Mouse (Mus musculus) CH12.LX (cell line): ENCODE measurements around the gene Kcnk2. TPM values are rescaled to one million over a fixed set of nuclear protein-coding genes. Genes with fewer than 3 reads are reported as not detected.

ENCODE experiments used
- DNase-seq: peaks from one replicate; pipeline ENCODE4 v3.0.0-alpha.2; 2013; ENCODE audit errors: extremely low read depth
- H3K27ac ChIP-seq: 2 replicates; pipeline ENCODE4 v1.5.1; 2012; ENCODE audit warnings: low read depth, mild to moderate bottlenecking, control low read depth, moderate library complexity; ENCODE audit not compliant: insufficient read depth
- H3K27me3 ChIP-seq: replicated peaks from 2 replicates; pipeline ENCODE3; 2012; ENCODE audit warnings: inconsistent platforms
- H3K36me3 ChIP-seq, 2 experiments: replicated peaks in 1 of 2; 2 replicates each; pipeline versions ENCODE3 to v1.6.1; 2012; ENCODE audit warnings: inconsistent platforms in 1 of 2, low read length in 1 of 2, mild to moderate bottlenecking in 1 of 2, mixed read lengths in 1 of 2, moderate library complexity in 1 of 2; ENCODE audit not compliant: control insufficient read depth in 1 of 2, insufficient read depth in 1 of 2
- H3K4me1 ChIP-seq, 2 experiments: 2 replicates each; pipeline ENCODE4 v1.6.1; 2012; ENCODE audit warnings: inconsistent platforms in 1 of 2, moderate library complexity in 1 of 2; ENCODE audit not compliant: insufficient read depth in 2 of 2, control insufficient read depth in 1 of 2
- H3K4me2 ChIP-seq: 2 replicates; pipeline ENCODE4 v1.6.1; 2012; ENCODE audit warnings: low read depth, mild to moderate bottlenecking, control low read depth; ENCODE audit not compliant: poor library complexity, insufficient read depth, severe bottlenecking
- H3K4me3 ChIP-seq, 3 experiments: fragments of 150-350 bp in 1 of 3; sonication (generic) in 1 of 3; replicated peaks in 1 of 3; 2 replicates each; pipeline versions ENCODE3 to v1.5.1; 2011 to 2012; ENCODE audit warnings: low read depth in 2 of 3, low read length in 2 of 3, mild to moderate bottlenecking in 2 of 3, moderate library complexity in 2 of 3, control low read depth in 1 of 3, improper control_type of control experiment in 1 of 3, inconsistent platforms in 1 of 3, mixed read lengths in 1 of 3; ENCODE audit not compliant: poor library complexity in 1 of 3
- H3K79me2 ChIP-seq: replicated peaks from 2 replicates; pipeline ENCODE4 v1.6.1; 2012; ENCODE audit warnings: mild to moderate bottlenecking, moderate library complexity; ENCODE audit not compliant: control insufficient read depth, poor library complexity, insufficient read depth, severe bottlenecking; ENCODE audit errors: extremely low read depth
- H3K9ac ChIP-seq: 2 replicates; pipeline ENCODE4 v1.6.1; 2012; ENCODE audit warnings: low read depth, mild to moderate bottlenecking, control low read depth, moderate library complexity; ENCODE audit not compliant: insufficient read depth
- H3K9me3 ChIP-seq: replicated peaks from 2 replicates; pipeline ENCODE3; 2012; ENCODE audit warnings: low read length, inconsistent platforms, mixed read lengths
- BHLHE40 ChIP-seq: IDR thresholded peaks from 2 replicates; pipeline ENCODE4 v1.6.1; 2011; ENCODE audit warnings: mild to moderate bottlenecking, low read depth, low read length, improper control_type of control experiment
- CHD1 ChIP-seq: IDR thresholded peaks from 2 replicates; pipeline ENCODE4 v1.6.1; 2012; ENCODE audit warnings: low read depth, low read length, improper control_type of control experiment, inconsistent platforms
- ELF1 ChIP-seq: IDR thresholded peaks from 2 replicates; pipeline ENCODE4 v1.6.1; 2014; ENCODE audit warnings: low read depth, mild to moderate bottlenecking, inconsistent platforms, low read length, improper control_type of control experiment
- EP300 ChIP-seq: IDR thresholded peaks from 2 replicates; pipeline ENCODE4 v1.6.1; 2011; ENCODE audit warnings: low read length, improper control_type of control experiment
- ETS1 ChIP-seq: conservative IDR thresholded peaks from 2 replicates; pipeline ENCODE4 v1.6.1; 2012; ENCODE audit warnings: low read depth, mild to moderate bottlenecking, inconsistent platforms, low read length, improper control_type of control experiment, moderate library complexity
- HCFC1 ChIP-seq: IDR thresholded peaks from 2 replicates; pipeline ENCODE4 v1.6.1; 2012; ENCODE audit warnings: low read depth, mild to moderate bottlenecking, inconsistent platforms, low read length, improper control_type of control experiment
- IRF4 ChIP-seq: IDR thresholded peaks from 2 replicates; pipeline ENCODE4 v1.6.1; 2014; ENCODE audit warnings: low read depth, mild to moderate bottlenecking, inconsistent platforms, low read length, improper control_type of control experiment
- MAFK ChIP-seq: IDR thresholded peaks from 2 replicates; pipeline ENCODE4 v1.6.1; 2011; ENCODE audit warnings: low read length, improper control_type of control experiment; ENCODE audit not compliant: insufficient replicate concordance
- MAX ChIP-seq: IDR thresholded peaks from 2 replicates; pipeline ENCODE4 v1.6.1; 2011; ENCODE audit warnings: low read length, improper control_type of control experiment
- MAZ ChIP-seq: IDR thresholded peaks from 2 replicates; pipeline ENCODE4 v1.6.1; 2012; ENCODE audit warnings: low read depth, mild to moderate bottlenecking, inconsistent platforms, low read length, improper control_type of control experiment, moderate library complexity
- MEF2A ChIP-seq: IDR thresholded peaks from 2 replicates; pipeline ENCODE4 v1.6.1; 2014; ENCODE audit warnings: low read depth, mild to moderate bottlenecking, inconsistent platforms, low read length, improper control_type of control experiment, borderline replicate concordance
- PAX5 ChIP-seq: IDR thresholded peaks from 2 replicates; pipeline ENCODE4 v1.6.1; 2012; ENCODE audit warnings: low read length, inconsistent platforms, mixed read lengths
- POLR2A ChIP-seq: IDR thresholded peaks from 2 replicates; pipeline ENCODE4 v1.6.1; 2011; ENCODE audit warnings: low read depth, mild to moderate bottlenecking, improper control_type of control experiment, low read length
- RAD21 ChIP-seq: IDR thresholded peaks from 2 replicates; pipeline ENCODE4 v1.6.1; 2011; ENCODE audit warnings: low read depth, mild to moderate bottlenecking, low read length, improper control_type of control experiment, moderate library complexity
- RCOR1 ChIP-seq: conservative IDR thresholded peaks from 2 replicates; pipeline ENCODE4 v1.6.1; 2012; ENCODE audit warnings: low read depth, mild to moderate bottlenecking, inconsistent platforms, low read length, improper control_type of control experiment
- SIN3A ChIP-seq: IDR thresholded peaks from 2 replicates; pipeline ENCODE4 v1.6.1; 2012; ENCODE audit warnings: low read length, improper control_type of control experiment, inconsistent platforms
- SMC3 ChIP-seq: IDR thresholded peaks from 2 replicates; pipeline ENCODE4 v1.6.1; 2011; ENCODE audit warnings: low read depth, low read length, improper control_type of control experiment
- TBP ChIP-seq: conservative IDR thresholded peaks from 2 replicates; pipeline ENCODE4 v1.6.1; 2011; ENCODE audit warnings: low read depth, low read length, improper control_type of control experiment
- TCF12 ChIP-seq: IDR thresholded peaks from 2 replicates; pipeline ENCODE4 v1.6.1; 2014; ENCODE audit warnings: low read depth, mild to moderate bottlenecking, inconsistent platforms, low read length, improper control_type of control experiment
- UBTF ChIP-seq: IDR thresholded peaks from 2 replicates; pipeline ENCODE4 v1.6.1; 2012; ENCODE audit warnings: low read depth, mild to moderate bottlenecking, inconsistent platforms, low read length, improper control_type of control experiment, moderate library complexity
- USF1 ChIP-seq: IDR thresholded peaks from 2 replicates; pipeline ENCODE4 v1.6.1; 2014; ENCODE audit warnings: low read depth, mild to moderate bottlenecking, inconsistent platforms, low read length, improper control_type of control experiment
- ZKSCAN1 ChIP-seq: IDR thresholded peaks from 2 replicates; pipeline ENCODE4 v1.6.1; 2012; ENCODE audit warnings: low read depth, inconsistent platforms, low read length, improper control_type of control experiment, borderline replicate concordance
- ZNF384 ChIP-seq: IDR thresholded peaks from 2 replicates; pipeline ENCODE4 v1.6.1; 2012; ENCODE audit warnings: low read depth, low read length, improper control_type of control experiment, inconsistent platforms
- dilution Hi-C: fragments of 300-500 bp; cut with MboI; formaldehyde crosslinking; loops from 2 replicates; pipeline ENCODE4 v1.14.3; 2020; ENCODE audit warnings: low sequenced_read_pairs; ENCODE audit not compliant: extremely low pct_unique_long_range_greater_than_20kb, extremely low pct_ligation_motif_present
- in situ Hi-C: fragments of 300-500 bp; cut with MboI; formaldehyde crosslinking; loops from 3 replicates; pipeline ENCODE4 v1.14.3; 2019; ENCODE audit warnings: low sequenced_read_pairs, low pct_ligation_motif_present, low pct_unique_long_range_greater_than_20kb, mixed read lengths
- polyA plus RNA-seq: library from polyadenylated mRNA; unstranded; fragments of >175 nt; gene quantifications from 2 replicates; pipeline ENCODE4 v1.2.1, GENCODE M21; 2012; ENCODE audit warnings: low read depth; ENCODE audit not compliant: insufficient read length
- total RNA-seq, 2 experiments: library from RNA; depleted of rRNA; stranded (reverse); fragments of 300-350 nt in 1 of 2; fragments of >200 nt in 1 of 2; gene quantifications; 2 replicates each; pipeline ENCODE4 v1.2.3; 2012 to 2014

Gene Kcnk2
- total and polyA plus RNA-seq, 3 experiments, result 0.19 TPM; not detected in 2

GRCm38 (mm10) chr1:189235261-189235660 lies 166.8 kb downstream of the Kcnk2 start:
- in situ Hi-C loops, result no loop called here
- Histone ChIP-seq H3K36me3 (no peaks in the 10 kb centered on the region), H3K27me3 (no peaks in the 10 kb centered on the region), H3K9ac (no peak overlapping the region), H3K79me2 (no peaks in the 10 kb centered on the region)
- dilution Hi-C loops, result no loop called here
- no peak for DNase-seq
- TF ChIP-seq RCOR1 (no peak), ELF1 (no peak), EP300 (no peak), SMC3 (no peak), MEF2A (no peak), MAFK (no peak), POLR2A (no peak), USF1 (no peak), MAZ (no peak), MAX (no peak), ETS1 (no peak), UBTF (no peak), RAD21 (no peak), BHLHE40 (no peak), SIN3A (no peak), TCF12 (no peak), TBP (no peak)
- TF ChIP-seq, all 38 proteins: peak for 0
- Histone ChIP-seq H3K9me3 (no peaks in the 10 kb centered on the region), H3K4me3 (no peak overlapping the region), H3K4me2 (no peak overlapping the region), H3K4me1 (no peaks in the 10 kb centered on the region), H3K27ac (no peak overlapping the region)

- H3K9me3 ChIP-seq, result no peaks in the 10 kb centered on the region
- dilution Hi-C loops (no loop called here), in situ Hi-C loops (no loop called here)
- no peak overlapping the region for H3K9ac ChIP-seq
- H3K4me1 ChIP-seq, result no peaks in the 10 kb centered on the region
- TF ChIP-seq USF1 (no peak), SMC3 (no peak), IRF4 (no peak), POLR2A (no peak), PAX5 (no peak), TBP (no peak), SIN3A (no peak), HCFC1 (no peak), CHD1 (no peak), ZKSCAN1 (no peak), ZNF384 (no peak), MEF2A (no peak)
- no peak overlapping the region for H3K27ac ChIP-seq
- H3K79me2 ChIP-seq, result no peaks in the 10 kb centered on the region
- DNase-seq, result no peak
- no peaks in the 10 kb centered on the region for H3K36me3 ChIP-seq
- H3K4me2 ChIP-seq, result no peak overlapping the region
- no peaks in the 10 kb centered on the region for H3K27me3 ChIP-seq
- no peak overlapping the region for H3K4me3 ChIP-seq
Observed at GRCm38 (mm10) chr1:189232829-189233228, 169.2 kb downstream of the Kcnk2 start.
